Comparison of ENCODE assay signal across 24 mouse cellular contexts in the genomic region with DNA sequence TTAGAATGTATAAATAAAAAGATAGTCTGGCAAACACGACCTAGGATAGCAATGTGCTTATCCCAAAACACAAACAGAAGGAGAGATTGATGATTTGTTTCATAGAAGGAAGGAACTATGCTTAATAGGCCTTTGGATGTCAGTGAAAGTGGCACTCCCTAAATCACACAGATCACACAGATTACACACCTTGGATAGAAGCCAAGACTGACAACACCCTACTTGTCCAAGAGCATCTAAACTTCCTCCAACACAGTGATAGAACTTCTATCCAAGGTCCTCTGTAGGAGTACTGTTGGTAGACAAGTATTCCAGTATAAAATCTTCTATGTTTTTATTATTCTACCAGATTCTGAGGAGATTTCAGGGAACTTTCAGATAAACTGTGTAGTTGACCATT.
DNase-seq lines count a peak whose midpoint lies in the region; ATAC-seq and TF ChIP-seq lines count a peak whose summit lies in the region.
"Had no signal": no experiment of that assay in that cellular context is flagged by ENCODE, and none has a peak within 500 bp of the region (broad histone marks: within the 10 kb centered on the region; RNA-seq: fewer than 3 reads in every experiment).

No protein-coding gene starts in this region.

- ATAC-seq in lung, embryonic 14.5 days (ENCODE audit: insufficient read depth) = peak; percentile 96
- ATAC-seq in lung, embryonic 16.5 days (ENCODE audit: low read depth) = peak; percentile 92
- ATAC-seq: activated CD4-positive, CD25-positive, alpha-beta regulatory T cell, adult 4 months; CD4-positive, CD25-positive, alpha-beta regulatory T cell, adult 4 months; forebrain, embryonic 13.5 days; forebrain, embryonic 15.5 days; Patski had no signal

- H3K4me2 ChIP-seq in lung, embryonic 14.5 days = no peak overlapping the region
- H3K4me2 ChIP-seq in lung, embryonic 16.5 days (ENCODE audit: low read depth, low read length) = no peak overlapping the region
- H3K4me2 ChIP-seq: embryonic facial prominence, embryonic 12.5 days; forebrain, embryonic 13.5 days; forebrain, embryonic 15.5 days had no signal

- H3K4me1 ChIP-seq in lung, embryonic 14.5 days (ENCODE audit: insufficient read depth) = no peaks in the 10 kb centered on the region
- no peaks in the 10 kb centered on the region for H3K4me1 ChIP-seq in lung, embryonic 16.5 days (replicated peaks; ENCODE audit: control insufficient read depth, insufficient read depth, low read length)
- no peaks in the 10 kb centered on the region for H3K4me1 ChIP-seq in lung, adult 2 months (ENCODE audit: control insufficient read depth, insufficient read depth, low read length)
- H3K4me1 ChIP-seq: embryonic facial prominence, embryonic 10.5 days; embryonic facial prominence, embryonic 12.5 days; forebrain, embryonic 13.5 days; forebrain, embryonic 15.5 days had no signal

- DNase-seq in lung, embryonic 14.5 days = peak; percentile 91
- no peak for DNase-seq in lung, postnatal 4 days
- DNase-seq in lung, postnatal 25 days (ENCODE audit: low spot score) = no peak
- DNase-seq in lung, postnatal 10 days = peak; percentile 5
- DNase-seq in lung, adult 2 months = no peak
- DNase-seq: adrenal gland, adult 8-10 months; adrenal gland, postnatal 14 days; adrenal gland, postnatal 36 days; B cell, adult 2 months; cerebellum, adult 11-12 months; cerebellum, adult 2 months; cerebellum, adult 9-10 months; cerebellum, postnatal 10 days; cerebellum, postnatal 25 days had no signal

- no peak overlapping the region for H3K4me3 ChIP-seq in lung, embryonic 14.5 days (ENCODE audit: low read depth, low read length)
- H3K4me3 ChIP-seq in lung, embryonic 16.5 days (ENCODE audit: low read length) = no peak overlapping the region
- no peak overlapping the region for H3K4me3 ChIP-seq in lung, adult 2 months (replicated peaks; ENCODE audit: extremely low read depth, low read depth, low read length)
- H3K4me3 ChIP-seq: embryonic facial prominence, embryonic 10.5 days; embryonic facial prominence, embryonic 12.5 days; forebrain, embryonic 13.5 days; forebrain, embryonic 15.5 days had no signal

- H3K27me3 ChIP-seq in lung, embryonic 14.5 days (ENCODE audit: insufficient read depth, low read length) = no peaks in the 10 kb centered on the region
- no peaks in the 10 kb centered on the region for H3K27me3 ChIP-seq in lung, embryonic 16.5 days (ENCODE audit: control insufficient read depth, insufficient read depth, low read depth, low read length)
- H3K27me3 ChIP-seq: CH12.LX; embryonic facial prominence, embryonic 12.5 days; forebrain, embryonic 13.5 days; forebrain, embryonic 15.5 days had no signal

- H3K27ac ChIP-seq in lung, embryonic 14.5 days (ENCODE audit: low read depth) = no peak overlapping the region
- H3K27ac ChIP-seq in lung, embryonic 16.5 days (ENCODE audit: low read length) = no peak overlapping the region
- H3K27ac ChIP-seq: embryonic facial prominence, embryonic 10.5 days; embryonic facial prominence, embryonic 12.5 days; forebrain, embryonic 13.5 days; forebrain, embryonic 15.5 days had no signal

- no peak overlapping the region for H3K9ac ChIP-seq in lung, embryonic 14.5 days
- no peak overlapping the region for H3K9ac ChIP-seq in lung, embryonic 16.5 days (ENCODE audit: low read length)
- H3K9ac ChIP-seq: embryonic facial prominence, embryonic 12.5 days; forebrain, embryonic 13.5 days; forebrain, embryonic 15.5 days had no signal

- H3K36me3 ChIP-seq in lung, embryonic 14.5 days (ENCODE audit: insufficient read depth) = no peaks in the 10 kb centered on the region
- no peaks in the 10 kb centered on the region for H3K36me3 ChIP-seq in lung, embryonic 16.5 days (ENCODE audit: control insufficient read depth, insufficient read depth, low read length)
- H3K36me3 ChIP-seq: embryonic facial prominence, embryonic 10.5 days; embryonic facial prominence, embryonic 12.5 days; forebrain, embryonic 15.5 days; G1E had no signal

- WGBS in lung, embryonic 14.5 days = 21% methylated on average over 1 of the region's 1 CpGs
- 34% methylated on average over 1 of the region's 1 CpGs for WGBS in lung, embryonic 16.5 days
- 26% methylated on average over 1 of the region's 1 CpGs for WGBS in lung, adult 2 months

- no peaks in the 10 kb centered on the region for H3K9me3 ChIP-seq in lung, embryonic 14.5 days (ENCODE audit: low read depth, low read length)
- no peaks in the 10 kb centered on the region for H3K9me3 ChIP-seq in lung, embryonic 16.5 days (ENCODE audit: control insufficient read depth, low read length)
- H3K9me3 ChIP-seq: embryonic facial prominence, embryonic 10.5 days; embryonic facial prominence, embryonic 12.5 days; forebrain, embryonic 13.5 days; forebrain, embryonic 15.5 days; G1E had no signal

- TF ChIP-seq CTCF in lung, embryonic 14.5 days (IDR thresholded peaks at IDR 0.05; ENCODE audit: low read depth) = no peak
- TF ChIP-seq CTCF in lung, adult 2 months (IDR thresholded peaks at IDR 0.05; ENCODE audit: insufficient read depth, low read length) = no peak

- TF ChIP-seq POLR2A in lung, adult 2 months (IDR thresholded peaks at IDR 0.05; ENCODE audit: borderline replicate concordance, extremely low read depth, low read depth, low read length) = no peak

Comparison
In these comparisons a context has a peak if more than half of its experiments do, and no peak if none do; other contexts are left out.
1. DNase-seq: peak in lung, embryonic 14.5 days (single experiment) and lung, postnatal 10 days (single experiment); none in lung, postnatal 4 days (0 of 2), lung, postnatal 25 days (single experiment) and lung, adult 2 months (single experiment).